Mouse (Mus musculus): Measurements from ENCODE around the gene Wdr74. TPM values are rescaled to one million over a fixed set of nuclear protein-coding genes. Genes with fewer than 3 reads are reported as not detected.
A peak's percentile ranks its signal among the peaks of the same experiment; 100 is the strongest.

Wdr74 gene
- polyA plus RNA-seq, 1 experiment from 2014 or later, result 91.5 TPM

DNA sequence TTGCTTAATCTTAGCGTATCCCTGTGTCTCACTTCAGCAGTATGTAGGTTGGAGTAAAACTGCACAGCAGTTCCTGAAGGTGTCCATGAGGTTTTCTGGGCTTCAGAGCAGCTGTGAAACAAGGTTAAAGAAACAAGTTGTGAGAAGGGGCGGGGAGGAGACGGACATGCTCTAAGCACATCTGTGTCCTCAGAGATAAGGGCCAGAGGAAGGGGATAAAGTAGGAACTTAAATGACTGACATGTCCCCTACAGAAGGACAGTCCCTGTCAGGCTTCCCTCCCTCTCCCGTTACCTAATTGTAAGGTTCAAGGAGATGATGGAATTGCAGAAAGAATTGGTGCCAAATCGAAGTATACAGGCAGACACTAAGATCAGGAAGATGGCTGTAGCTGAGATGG lies 37.4 kb downstream of the Wdr74 start:
- ATAC-seq (ENCODE audit: low read depth), result no peak

DNA sequence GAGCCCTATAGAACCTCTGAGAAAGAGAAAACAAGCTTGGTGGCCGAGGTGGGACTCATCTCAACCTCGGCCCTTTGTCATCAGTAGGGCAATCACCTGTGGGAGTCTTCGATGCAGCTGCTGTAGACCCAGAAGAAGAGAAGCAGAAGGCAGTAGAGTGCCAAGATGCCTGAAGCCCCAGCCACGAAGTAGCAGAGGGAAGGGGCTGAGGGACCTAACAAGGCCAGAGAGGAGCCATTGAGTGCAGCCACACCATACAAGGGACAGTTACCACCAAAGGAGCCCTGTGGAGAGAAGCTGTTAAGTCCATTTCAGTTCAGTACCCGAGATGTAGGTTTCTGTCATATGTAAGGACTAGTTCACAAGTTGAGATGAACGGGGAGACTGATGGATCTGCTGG lies 37.8 kb downstream of the Wdr74 start:
- Histone ChIP-seq H3K36me3 (ENCODE audit: control insufficient read depth, insufficient read depth, low read length) (peaks cover 36% of the 10 kb centered on the region), H3K9ac (replicated peaks; ENCODE audit: low read depth, low read length) (peak overlapping the region; percentile 95; the same call in 1 of the 2 replicates), H3K9me3 (ENCODE audit: control insufficient read depth, low read length) (no peaks in the 10 kb centered on the region), H3K4me1 (ENCODE audit: control insufficient read depth, insufficient read depth, low read length) (peaks cover 33% of the 10 kb centered on the region), H3K27me3 (ENCODE audit: control insufficient read depth, insufficient read depth, low read length) (no peaks in the 10 kb centered on the region), H3K4me3 (ENCODE audit: low read depth, low read length) (peak overlapping the region; percentile 64), H3K27ac (ENCODE audit: low read depth, low read length) (no peak overlapping the region), H3K4me2 (ENCODE audit: low read depth, low read length) (peak overlapping the region; percentile 99)
- 48% methylated on average over 6 of the region's 6 CpGs for WGBS
- no peak for ATAC-seq (ENCODE audit: low read depth)

More for the DNA sequence above, 37.4 kb downstream of the Wdr74 start:
- H3K4me1 ChIP-seq (ENCODE audit: control insufficient read depth, insufficient read depth, low read length), result peaks cover 33% of the 10 kb centered on the region
- peak overlapping the region; percentile 99; the same call in 1 of the 2 replicates for H3K4me2 ChIP-seq (ENCODE audit: low read depth, low read length)
- peaks cover 36% of the 10 kb centered on the region for H3K36me3 ChIP-seq (ENCODE audit: control insufficient read depth, insufficient read depth, low read length)
- H3K27me3 ChIP-seq (ENCODE audit: control insufficient read depth, insufficient read depth, low read length), result no peaks in the 10 kb centered on the region
- no peaks in the 10 kb centered on the region for H3K9me3 ChIP-seq (ENCODE audit: control insufficient read depth, low read length)
- H3K27ac ChIP-seq (ENCODE audit: low read depth, low read length), result no peak overlapping the region
- peak overlapping the region; percentile 95; the same call in 1 of the 2 replicates for H3K9ac ChIP-seq (replicated peaks; ENCODE audit: low read depth, low read length)
- peak overlapping the region; percentile 64; the same call in 1 of the 2 replicates for H3K4me3 ChIP-seq (ENCODE audit: low read depth, low read length)
- 89% methylated on average over 5 of the region's 5 CpGs for WGBS

DNA sequence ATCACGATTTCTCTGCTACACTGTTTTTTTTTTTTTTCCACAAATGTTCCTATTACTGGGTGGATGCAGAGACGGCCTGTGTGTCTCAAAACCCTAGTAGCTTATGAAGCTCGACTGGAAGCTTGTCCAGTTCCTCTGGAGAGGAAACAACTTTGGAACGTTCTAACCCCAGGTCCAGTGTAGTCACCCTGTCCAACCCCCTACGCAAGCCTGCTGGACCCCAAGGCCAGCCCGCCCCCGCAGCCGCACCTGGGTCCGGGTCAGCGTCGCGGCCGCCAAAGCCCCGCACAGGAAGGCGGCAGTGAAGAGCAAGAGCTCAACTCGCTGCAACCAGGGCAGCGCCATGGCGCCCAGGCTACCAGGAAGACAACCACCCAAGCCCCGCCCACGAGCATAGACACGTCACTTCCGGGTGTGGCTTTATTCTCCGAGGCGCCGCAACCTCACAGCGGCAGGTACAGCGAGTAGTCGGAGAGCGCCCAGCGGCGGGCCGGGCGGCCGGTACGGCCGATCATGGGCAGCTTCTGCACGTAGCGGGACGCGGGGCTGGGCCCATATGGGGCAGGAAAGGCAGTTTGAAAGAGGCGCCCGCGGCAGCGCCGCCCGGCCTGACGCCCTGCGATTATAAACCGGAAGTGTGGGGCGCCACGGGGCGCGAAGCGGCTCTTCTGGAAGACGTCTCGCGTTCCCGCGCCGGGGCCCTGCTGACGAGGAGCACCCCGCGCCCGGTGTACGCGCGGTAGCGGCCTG lies 38.6 kb downstream of the Wdr74 start, which contains the start of gene Tmem179b:
Gene Tmem179b (minus strand): TSS at position 382 of the 750 bp plus-strand sequence.
- Histone ChIP-seq H3K9ac (replicated peaks; ENCODE audit: low read depth, low read length) (peak within 1 kb of the TSS; percentile 95), H3K9me3 (ENCODE audit: control insufficient read depth, low read length) (no peaks in the 10 kb centered on the region), H3K4me2 (ENCODE audit: low read depth, low read length) (peak within 1 kb of the TSS; percentile 99), H3K27ac (ENCODE audit: low read depth, low read length) (peak within 1 kb of the TSS; percentile 99), H3K36me3 (ENCODE audit: control insufficient read depth, insufficient read depth, low read length) (peaks cover 30% of the 10 kb centered on the region), H3K4me1 (ENCODE audit: control insufficient read depth, insufficient read depth, low read length) (peaks cover 33% of the 10 kb centered on the region), H3K27me3 (ENCODE audit: control insufficient read depth, insufficient read depth, low read length) (no peaks in the 10 kb centered on the region), H3K4me3 (ENCODE audit: low read depth, low read length) (peak within 1 kb of the TSS; percentile 64)
- ATAC-seq (ENCODE audit: low read depth), result peak; percentile 94
- under 1% methylated on average over 67 of the region's 68 CpGs for WGBS

DNA sequence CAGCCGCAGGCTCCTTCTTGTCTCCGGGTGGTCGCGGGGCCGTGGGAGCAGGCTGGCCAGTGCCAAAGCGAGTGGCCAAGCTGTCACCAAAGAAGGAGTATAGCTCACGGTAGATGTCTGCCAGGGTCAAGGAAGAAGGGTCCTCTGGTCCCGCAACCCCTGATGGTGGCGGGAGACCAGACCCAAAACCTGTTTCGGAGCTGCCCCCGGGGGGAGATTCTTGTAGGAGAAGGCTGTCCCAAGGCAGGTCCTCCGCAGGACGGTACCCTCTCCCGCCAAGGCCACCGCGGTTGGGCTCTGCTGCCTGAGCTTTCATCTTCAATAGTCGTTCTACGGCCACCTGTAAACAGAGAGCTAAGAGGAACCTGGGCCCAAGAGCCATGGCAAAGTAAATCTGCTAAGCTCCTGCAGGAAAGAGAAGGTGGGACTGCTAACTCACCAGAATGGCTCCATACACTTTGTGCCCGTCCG lies 39.4 kb downstream of the Wdr74 start:
- peak overlapping the region; percentile 99 for H3K27ac ChIP-seq (ENCODE audit: low read depth, low read length)
- H3K4me1 ChIP-seq (ENCODE audit: control insufficient read depth, insufficient read depth, low read length), result peaks cover 33% of the 10 kb centered on the region
- peak overlapping the region; percentile 64 for H3K4me3 ChIP-seq (ENCODE audit: low read depth, low read length)
- peak overlapping the region; percentile 95 for H3K9ac ChIP-seq (replicated peaks; ENCODE audit: low read depth, low read length)
- no peaks in the 10 kb centered on the region for H3K9me3 ChIP-seq (ENCODE audit: control insufficient read depth, low read length)
- WGBS, result 7% methylated on average over 20 of the region's 20 CpGs
- peak; percentile 32 for ATAC-seq (ENCODE audit: low read depth)
- no peaks in the 10 kb centered on the region for H3K27me3 ChIP-seq (ENCODE audit: control insufficient read depth, insufficient read depth, low read length)
- peaks cover 23% of the 10 kb centered on the region for H3K36me3 ChIP-seq (ENCODE audit: control insufficient read depth, insufficient read depth, low read length)
- peak overlapping the region; percentile 99 for H3K4me2 ChIP-seq (ENCODE audit: low read depth, low read length)

DNA sequence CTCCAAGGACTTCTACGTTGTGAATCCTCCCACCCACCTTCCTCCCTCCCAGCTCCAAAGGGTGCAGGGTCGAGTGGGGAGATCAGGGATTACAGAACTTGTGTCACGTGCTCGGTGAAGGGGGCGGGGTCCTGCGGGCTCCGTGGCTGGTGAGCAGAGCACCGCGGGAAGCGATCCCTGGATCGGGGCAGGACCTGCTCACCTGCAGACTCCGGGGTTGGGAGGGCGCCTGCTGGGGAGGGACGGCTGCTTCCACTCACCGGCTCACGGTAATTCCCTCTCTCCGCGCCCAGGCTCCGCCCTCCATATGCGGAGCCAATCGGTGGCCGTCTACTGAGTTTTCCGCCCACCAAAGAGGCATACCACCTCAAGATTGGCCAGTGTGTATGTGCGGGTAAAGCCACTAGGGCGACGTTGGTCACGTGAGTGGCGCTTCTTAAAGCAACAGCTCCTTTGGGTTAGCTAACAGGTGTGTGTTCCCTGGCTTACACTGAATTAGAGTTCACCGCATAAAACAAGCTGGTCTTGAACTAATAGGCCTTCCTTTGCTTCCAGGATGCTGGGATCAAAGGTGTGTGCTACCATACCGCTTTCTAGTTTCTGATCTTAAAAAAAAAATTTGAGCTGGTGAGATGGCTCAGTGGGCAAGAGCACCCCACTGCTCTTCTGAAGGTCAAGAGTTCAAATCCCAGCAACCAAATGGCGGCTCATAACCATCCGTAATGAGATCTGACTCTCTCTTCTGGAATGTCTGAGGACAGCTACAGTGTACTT lies 50.6 kb downstream of the Wdr74 start, which contains the start of gene Taf6l:
Gene Taf6l (minus strand): TSS at position 410 of the 774 bp plus-strand sequence.
- Histone ChIP-seq H3K4me1 (ENCODE audit: control insufficient read depth, insufficient read depth, low read length) (peaks cover 10% of the 10 kb centered on the region; the same call in 1 of the 2 replicates), H3K36me3 (ENCODE audit: control insufficient read depth, insufficient read depth, low read length) (peaks cover 19% of the 10 kb centered on the region; the same call in 1 of the 2 replicates), H3K4me3 (ENCODE audit: low read depth, low read length) (peak within 1 kb of the TSS; percentile 71), H3K9ac (replicated peaks; ENCODE audit: low read depth, low read length) (peak within 1 kb of the TSS; percentile 69), H3K27ac (ENCODE audit: low read depth, low read length) (peak within 1 kb of the TSS; percentile 67), H3K27me3 (ENCODE audit: control insufficient read depth, insufficient read depth, low read length) (no peaks in the 10 kb centered on the region), H3K9me3 (ENCODE audit: control insufficient read depth, low read length) (no peaks in the 10 kb centered on the region), H3K4me2 (ENCODE audit: low read depth, low read length) (peak within 1 kb of the TSS; percentile 72)
- ATAC-seq (ENCODE audit: low read depth), result peak; percentile 100
- WGBS, result under 1% methylated on average over 31 of the region's 32 CpGs

DNA sequence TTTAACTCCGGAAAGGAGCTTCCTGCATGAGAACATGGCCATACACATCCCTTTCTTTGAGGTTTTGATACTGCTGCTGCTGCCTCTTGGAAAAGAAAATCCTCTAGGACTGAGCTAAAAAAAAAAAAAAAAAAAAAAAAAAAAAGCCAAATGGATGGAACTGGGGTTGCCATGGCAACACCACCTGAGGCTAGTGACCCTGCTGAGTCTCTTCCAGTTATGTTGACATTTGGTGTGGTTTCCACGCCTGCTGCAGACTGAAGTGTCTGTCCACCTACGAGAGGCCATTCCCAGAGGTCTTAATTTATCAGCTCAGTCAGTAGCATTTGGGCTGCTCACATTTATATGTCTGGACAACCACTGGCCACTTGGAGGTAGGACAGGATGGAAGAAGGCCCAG lies 52.9 kb downstream of the Wdr74 start:
- Histone ChIP-seq H3K4me3 (ENCODE audit: low read depth, low read length) (no peak overlapping the region), H3K4me1 (ENCODE audit: control insufficient read depth, insufficient read depth, low read length) (peaks cover 10% of the 10 kb centered on the region; the same call in 1 of the 2 replicates), H3K27me3 (ENCODE audit: control insufficient read depth, insufficient read depth, low read length) (no peaks in the 10 kb centered on the region), H3K36me3 (ENCODE audit: control insufficient read depth, insufficient read depth, low read length) (peaks cover 7% of the 10 kb centered on the region), H3K4me2 (ENCODE audit: low read depth, low read length) (no peak overlapping the region), H3K9ac (replicated peaks; ENCODE audit: low read depth, low read length) (no peak overlapping the region), H3K27ac (ENCODE audit: low read depth, low read length) (no peak overlapping the region), H3K9me3 (ENCODE audit: control insufficient read depth, low read length) (no peaks in the 10 kb centered on the region)
- WGBS, result 20% methylated on average over 3 of the region's 3 CpGs
- ATAC-seq (ENCODE audit: low read depth), result no peak

DNA sequence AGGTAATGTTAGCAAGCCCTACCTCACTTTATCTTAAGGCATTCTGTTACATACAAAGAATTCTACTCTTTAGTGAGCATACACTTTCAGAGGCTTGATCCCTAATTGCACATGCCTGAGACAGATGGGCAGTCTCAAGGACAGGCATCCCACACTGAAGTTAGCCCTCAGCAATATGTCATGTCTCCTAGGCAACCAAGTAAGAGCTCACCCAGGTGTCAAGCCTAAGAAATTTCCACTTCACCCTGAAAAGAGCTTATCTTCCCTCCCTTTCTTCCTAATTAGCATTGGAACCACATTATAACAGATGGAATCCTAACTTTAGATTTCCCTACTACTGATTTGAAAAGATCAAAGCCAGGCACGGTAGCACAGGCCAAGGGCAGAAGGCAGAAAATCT lies 53.5 kb downstream of the Wdr74 start:
- Histone ChIP-seq H3K4me3 (ENCODE audit: low read depth, low read length) (no peak overlapping the region), H3K27ac (ENCODE audit: low read depth, low read length) (no peak overlapping the region), H3K9me3 (ENCODE audit: control insufficient read depth, low read length) (no peaks in the 10 kb centered on the region), H3K27me3 (ENCODE audit: control insufficient read depth, insufficient read depth, low read length) (no peaks in the 10 kb centered on the region), H3K36me3 (ENCODE audit: control insufficient read depth, insufficient read depth, low read length) (peaks cover 12% of the 10 kb centered on the region), H3K9ac (replicated peaks; ENCODE audit: low read depth, low read length) (no peak overlapping the region), H3K4me2 (ENCODE audit: low read depth, low read length) (no peak overlapping the region), H3K4me1 (ENCODE audit: control insufficient read depth, insufficient read depth, low read length) (peaks cover 10% of the 10 kb centered on the region; the same call in 1 of the 2 replicates)
- ATAC-seq (ENCODE audit: low read depth), result no peak
- 62% methylated on average over 1 of the region's 1 CpGs for WGBS

DNA sequence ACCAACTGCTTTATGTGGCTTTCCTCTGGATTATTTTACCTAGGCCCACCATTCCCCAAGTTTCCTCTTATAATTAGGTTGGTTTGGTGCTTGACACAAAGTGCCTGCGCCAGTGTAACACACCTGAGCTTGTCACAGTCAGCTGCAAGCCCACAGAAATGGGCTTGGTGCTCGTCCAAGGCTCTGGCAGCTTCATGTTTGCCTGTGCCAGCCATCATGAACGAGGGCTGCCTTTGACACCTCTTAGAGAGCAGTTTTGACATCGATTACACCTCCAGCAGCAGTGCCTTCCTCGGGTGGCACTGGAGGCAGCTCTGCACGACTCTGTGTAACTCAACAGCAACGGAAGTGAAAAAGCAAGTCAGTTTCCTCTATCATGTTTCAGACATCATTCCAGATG lies 54.5 kb downstream of the Wdr74 start:
- no peak for ATAC-seq (ENCODE audit: low read depth)
- WGBS, result 86% methylated on average over 7 of the region's 7 CpGs
- peaks cover 16% of the 10 kb centered on the region for H3K36me3 ChIP-seq (ENCODE audit: control insufficient read depth, insufficient read depth, low read length)

More for the DNA sequence above, 54.5 kb downstream of the Wdr74 start:
- H3K27ac ChIP-seq (ENCODE audit: low read depth, low read length), result no peak overlapping the region
- H3K4me3 ChIP-seq (ENCODE audit: low read depth, low read length), result no peak overlapping the region
- no peaks in the 10 kb centered on the region for H3K9me3 ChIP-seq (ENCODE audit: control insufficient read depth, low read length)
- no peak overlapping the region for H3K9ac ChIP-seq (replicated peaks; ENCODE audit: low read depth, low read length)
- no peak overlapping the region for H3K4me2 ChIP-seq (ENCODE audit: low read depth, low read length)
- peaks cover 10% of the 10 kb centered on the region; the same call in 1 of the 2 replicates for H3K4me1 ChIP-seq (ENCODE audit: control insufficient read depth, insufficient read depth, low read length)
- no peaks in the 10 kb centered on the region for H3K27me3 ChIP-seq (ENCODE audit: control insufficient read depth, insufficient read depth, low read length)

All from neural tube, embryonic 14.5 days (tissue).